Mouse (Mus musculus) intestine, embryonic 15.5 days (tissue): ENCODE data around the gene Akap4. TPM values are rescaled to one million over a fixed set of nuclear protein-coding genes. Genes with fewer than 3 reads are reported as not detected.

ENCODE experiments used
- polyA plus RNA-seq: library from polyadenylated mRNA; unstranded; fragments of >200 nt; fragmentation: Nextera tagmentation; extraction: Ambion mirVana; gene quantifications from 2 replicates; pipeline ENCODE4 v1.2.1, GENCODE M21; 2015

Akap4 gene
- polyA plus RNA-seq, 1 experiment from 2014 or later: not detected

Other genes starting within 250 kb of the Akap4 start
- 0.04 TPM in 1 of 2 replicates, not detected in the other for gene Ccnb3, start 25.9 kb upstream of the Akap4 start, polyA plus RNA-seq